Mouse (Mus musculus) thymus, adult 2 months (tissue): Measurements from ENCODE around the gene Pdk3.

Source experiments
- CTCF ChIP-seq: fragments of 200-500 bp; IDR thresholded peaks from 2 replicates; pipeline ENCODE4 v1.5.1; 2012; ENCODE audit warnings: mild to moderate bottlenecking, control low read depth, low read length, moderate library complexity, borderline replicate concordance; ENCODE audit not compliant: control insufficient read depth, poor library complexity, insufficient read depth; ENCODE audit errors: extremely low read depth
- POLR2A ChIP-seq: fragments of 200-500 bp; IDR thresholded peaks from 2 replicates; pipeline ENCODE4 v1.6.1; 2012; ENCODE audit warnings: mild to moderate bottlenecking, low read length, control low read depth, moderate library complexity; ENCODE audit not compliant: control insufficient read depth, poor library complexity, insufficient read depth; ENCODE audit errors: extremely low read depth

DNA sequence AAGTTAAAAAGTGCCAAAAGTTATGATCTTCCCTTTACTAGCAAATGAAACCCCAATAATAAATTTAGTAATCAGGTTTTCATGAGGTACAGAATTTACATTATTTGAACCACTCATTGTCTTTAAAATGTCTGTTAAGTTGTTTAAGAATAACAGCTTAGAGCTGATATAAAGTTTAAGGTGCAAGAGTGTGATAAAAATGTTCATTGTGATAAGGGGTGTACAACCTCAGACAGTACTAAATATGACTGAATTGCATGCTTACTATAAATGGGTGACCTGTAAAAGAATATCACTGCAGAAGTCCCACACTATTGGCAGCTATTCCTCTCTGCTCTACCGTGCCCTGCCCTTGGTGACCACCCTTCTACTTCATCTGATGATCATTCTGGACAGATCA is 42.4 kb downstream of the Pdk3 start:
- TF ChIP-seq CTCF (no peak), POLR2A (no peak)
